Mouse (Mus musculus) kidney, postnatal 0 days (tissue): Measurements from ENCODE around the gene Copz1. TPM values are rescaled to one million over a fixed set of nuclear protein-coding genes. Genes with fewer than 3 reads are reported as not detected.

Source experiments
- ATAC-seq: fragments of 200-750 bp; cut with Nextera tagmentation; replicated peaks from 2 replicates; pipeline ENCODE4 v1.8.0; 2017; ENCODE audit warnings: low read depth, moderate number of reproducible peaks, moderate TSS enrichment, moderate library complexity; ENCODE audit not compliant: low FRiP score
- DNase-seq: peaks from one replicate; pipeline ENCODE4 v3.0.0-alpha.2; 2016; ENCODE audit warnings: low spot score
- H3K27ac ChIP-seq: fragments of 300-500 bp; sonication (generic); 2 replicates; pipeline ENCODE4 v1.5.1; 2014; ENCODE audit warnings: mild to moderate bottlenecking
- H3K27me3 ChIP-seq: fragments of 300-500 bp; sonication (generic); 2 replicates; pipeline ENCODE4 v1.6.1; 2014; ENCODE audit warnings: low read length, mixed read lengths; ENCODE audit not compliant: insufficient read depth
- H3K36me3 ChIP-seq: fragments of 300-500 bp; sonication (generic); 2 replicates; pipeline ENCODE4 v1.6.1; 2014; ENCODE audit warnings: low read length, mixed read lengths; ENCODE audit not compliant: insufficient read depth
- H3K4me1 ChIP-seq: fragments of 300-500 bp; sonication (generic); replicated peaks from 2 replicates; pipeline ENCODE4 v1.6.1; 2014; ENCODE audit warnings: antibody characterized with exemption, low read length, mixed read lengths; ENCODE audit not compliant: insufficient read depth
- H3K4me2 ChIP-seq: fragments of 300-500 bp; sonication (generic); 2 replicates; pipeline ENCODE4 v1.6.1; 2014; ENCODE audit warnings: mild to moderate bottlenecking, low read length, moderate library complexity, mixed read lengths
- H3K4me3 ChIP-seq: fragments of 300-500 bp; sonication (generic); replicated peaks from 2 replicates; pipeline ENCODE4 v1.5.1; 2014; ENCODE audit warnings: low read depth, low read length
- H3K9ac ChIP-seq: fragments of 300-500 bp; sonication (generic); 2 replicates; pipeline ENCODE4 v1.6.1; 2014; ENCODE audit warnings: low read depth, low read length
- H3K9me3 ChIP-seq: fragments of 300-500 bp; sonication (generic); replicated peaks from 2 replicates; pipeline ENCODE4 v1.6.1; 2016; ENCODE audit warnings: low read length, inconsistent platforms, mixed read lengths
- CTCF ChIP-seq: IDR thresholded peaks from 2 replicates; pipeline ENCODE4 v1.5.1; 2016; ENCODE audit warnings: antibody characterized with exemption, low read depth, mild to moderate bottlenecking, moderate library complexity
- WGBS: fragments of 180-500 bp; shearing (Covaris S2); extraction: QIAGEN DNeasy Blood & Tissue Kit; methylation state at CpG from one replicate; pipeline ENCODE4 v1.1.7; 2014; 5-methylcytosine and 5-hydroxymethylcytosine counted together
- polyA plus RNA-seq: library from polyadenylated mRNA; unstranded; fragments of >200 nt; fragmentation: Nextera tagmentation; extraction: Ambion mirVana; gene quantifications from 2 replicates; pipeline ENCODE4 v1.2.1, GENCODE M21; 2015

Copz1 gene
- polyA plus RNA-seq, 1 experiment from 2014 or later, result 237 TPM

DNA sequence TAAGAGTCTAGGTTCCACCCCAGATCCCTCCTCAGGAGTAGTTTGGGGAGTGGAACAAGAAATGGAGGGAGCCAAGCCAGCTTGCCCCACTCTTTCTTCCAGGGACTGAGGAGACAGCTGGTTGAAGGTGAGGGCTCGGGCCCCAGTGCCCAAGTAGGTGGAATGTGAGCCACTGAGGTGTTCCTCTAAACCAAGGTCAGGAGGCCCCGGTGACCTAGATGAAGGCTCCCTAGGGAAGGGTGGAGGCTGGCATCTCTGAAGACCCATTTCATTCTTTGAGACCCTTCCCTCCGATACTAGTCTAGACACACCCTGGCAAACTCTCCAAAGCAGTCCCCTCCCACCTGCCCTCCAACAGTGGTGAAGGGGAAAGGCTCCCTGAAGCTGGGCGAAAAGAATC, 49.9 kb downstream of the Copz1 start:
- 52% methylated on average over 4 of the region's 4 CpGs for WGBS
- no peak for TF ChIP-seq CTCF
- peaks cover 8% of the 10 kb centered on the region; the same call in 1 of the 2 replicates for H3K4me1 ChIP-seq

DNA sequence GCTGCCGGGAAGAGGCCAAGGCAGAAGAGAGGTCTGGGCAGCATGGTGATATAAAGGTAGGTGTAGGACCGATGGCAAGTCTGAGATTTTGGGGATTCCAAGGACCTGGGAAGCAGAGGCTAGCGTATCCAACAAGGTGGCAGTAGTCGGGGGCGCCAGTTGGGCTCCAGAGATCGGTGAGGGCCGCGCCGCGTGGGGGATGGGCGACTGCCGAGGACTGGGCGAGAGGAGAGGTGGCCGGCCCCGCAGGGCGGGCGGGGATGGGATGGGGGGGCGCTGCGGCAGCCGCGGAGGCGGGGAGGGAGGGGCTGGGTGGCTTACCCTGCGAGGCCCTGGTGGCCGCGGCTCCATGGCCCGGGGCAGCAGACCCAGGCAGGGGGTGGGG, 50.5 kb downstream of the Copz1 start:
- TF ChIP-seq CTCF, result no peak; the same call in 1 of the 2 replicates
- H3K27me3 ChIP-seq, result no peaks in the 10 kb centered on the region
- peaks cover 8% of the 10 kb centered on the region; the same call in 1 of the 2 replicates for H3K4me1 ChIP-seq
- no peak for DNase-seq
- no peaks in the 10 kb centered on the region for H3K9me3 ChIP-seq
- ATAC-seq, result peak; percentile 45
- H3K27ac ChIP-seq, result peak overlapping the region; percentile 69
- peak overlapping the region; percentile 75 for H3K4me3 ChIP-seq
- peak overlapping the region; percentile 69 for H3K4me2 ChIP-seq
- under 1% methylated on average over 24 of the region's 26 CpGs for WGBS
- H3K9ac ChIP-seq, result peak overlapping the region; percentile 86
- H3K36me3 ChIP-seq, result no peaks in the 10 kb centered on the region

More for the DNA sequence above, 49.9 kb downstream of the Copz1 start:
- peak overlapping the region; percentile 75 for H3K4me3 ChIP-seq
- H3K27ac ChIP-seq, result no peak overlapping the region
- H3K27me3 ChIP-seq, result no peaks in the 10 kb centered on the region
- DNase-seq, result no peak
- peaks cover 6% of the 10 kb centered on the region; the same call in 1 of the 2 replicates for H3K36me3 ChIP-seq
- no peak for ATAC-seq
- H3K4me2 ChIP-seq, result peak overlapping the region; percentile 69
- peak overlapping the region; percentile 86 for H3K9ac ChIP-seq
- no peaks in the 10 kb centered on the region for H3K9me3 ChIP-seq

DNA sequence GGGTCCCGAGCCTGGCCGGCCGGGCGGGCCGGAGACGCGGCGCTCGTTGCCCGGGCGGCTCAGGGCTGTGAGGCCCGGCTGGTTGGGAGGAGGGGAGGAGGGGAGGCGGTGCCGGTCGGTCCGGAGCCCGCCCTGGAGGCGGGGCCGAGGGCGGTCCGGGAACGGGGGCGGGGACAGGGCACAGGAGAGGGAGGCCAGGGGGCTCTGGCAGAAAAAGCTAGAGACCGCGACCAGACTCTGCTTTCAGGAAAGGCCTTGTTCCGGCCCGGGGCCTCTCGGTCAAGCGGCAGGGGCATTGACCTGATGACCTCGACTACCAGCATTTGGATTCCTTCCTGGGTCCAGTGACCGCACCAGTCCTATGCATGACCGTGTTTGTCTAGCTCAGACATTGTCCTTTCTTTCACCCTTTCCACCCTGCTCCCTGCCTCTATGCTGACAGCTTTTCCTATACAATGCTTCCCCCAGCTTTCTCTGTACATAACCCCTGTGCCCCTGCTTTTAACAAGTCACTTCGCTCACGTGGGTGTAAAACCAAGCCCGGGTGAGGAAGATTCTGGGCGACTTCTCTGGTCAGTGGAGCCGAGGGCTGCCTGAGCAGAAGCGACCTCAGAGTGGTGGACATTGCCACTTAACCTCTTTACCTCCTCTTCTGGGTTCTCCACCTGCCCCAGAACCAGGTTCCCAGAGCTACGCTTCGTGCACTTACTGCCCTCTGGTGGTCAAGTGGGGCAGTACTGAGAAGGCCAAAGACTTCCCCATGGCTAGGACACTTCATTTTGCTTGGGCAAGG, 51.1 kb downstream of the Copz1 start:
- DNase-seq (peak; percentile 92), ATAC-seq (peak; percentile 94)
- TF ChIP-seq CTCF, result peak; percentile 98
- peaks cover 8% of the 10 kb centered on the region; the same call in 1 of the 2 replicates for H3K4me1 ChIP-seq
- peak overlapping the region; percentile 69 for H3K4me2 ChIP-seq
- peak overlapping the region; percentile 75 for H3K4me3 ChIP-seq
- H3K9me3 ChIP-seq, result no peaks in the 10 kb centered on the region
- under 1% methylated on average over 39 of the region's 40 CpGs for WGBS
- no peaks in the 10 kb centered on the region for H3K36me3 ChIP-seq
- H3K27me3 ChIP-seq, result no peaks in the 10 kb centered on the region
- H3K27ac ChIP-seq, result peak overlapping the region; percentile 69
- H3K9ac ChIP-seq, result peak overlapping the region; percentile 86

DNA sequence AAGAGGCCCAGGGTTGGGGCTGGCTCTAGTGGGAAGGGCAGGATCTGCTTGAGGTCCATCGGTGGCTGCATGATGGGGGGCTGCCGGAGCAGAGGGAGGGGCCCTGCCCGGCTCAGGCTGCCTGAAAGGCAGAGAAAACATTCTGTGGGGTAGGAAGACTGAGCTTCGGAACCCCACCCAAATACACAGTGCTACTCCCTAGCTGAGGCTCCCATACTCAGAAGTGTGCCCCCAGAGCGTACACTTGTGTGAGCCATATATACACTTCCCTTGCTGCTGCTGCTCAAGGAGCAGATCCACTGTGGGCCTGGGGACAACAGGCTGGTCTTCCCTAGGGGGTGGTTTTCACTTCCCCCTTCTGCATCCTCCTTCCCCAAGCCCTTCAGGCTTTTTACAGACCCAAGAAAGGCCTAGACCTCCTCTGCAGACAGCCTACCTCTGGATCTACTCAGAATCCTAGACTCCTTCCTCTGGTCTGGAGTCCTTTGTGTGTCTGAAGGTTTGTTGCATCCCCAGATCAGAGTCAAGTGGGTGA, 60.6 kb downstream of the Copz1 start:
- Histone ChIP-seq H3K27me3 (no peaks in the 10 kb centered on the region; the same call in 1 of the 2 replicates), H3K4me3 (no peak overlapping the region), H3K4me2 (no peak overlapping the region), H3K36me3 (no peaks in the 10 kb centered on the region), H3K9me3 (no peaks in the 10 kb centered on the region), H3K27ac (no peak overlapping the region), H3K9ac (no peak overlapping the region), H3K4me1 (peaks cover 8% of the 10 kb centered on the region; the same call in 1 of the 2 replicates)
- DNase-seq (no peak), ATAC-seq (no peak)
- 72% methylated on average over 5 of the region's 5 CpGs for WGBS
- no peak for TF ChIP-seq CTCF

DNA sequence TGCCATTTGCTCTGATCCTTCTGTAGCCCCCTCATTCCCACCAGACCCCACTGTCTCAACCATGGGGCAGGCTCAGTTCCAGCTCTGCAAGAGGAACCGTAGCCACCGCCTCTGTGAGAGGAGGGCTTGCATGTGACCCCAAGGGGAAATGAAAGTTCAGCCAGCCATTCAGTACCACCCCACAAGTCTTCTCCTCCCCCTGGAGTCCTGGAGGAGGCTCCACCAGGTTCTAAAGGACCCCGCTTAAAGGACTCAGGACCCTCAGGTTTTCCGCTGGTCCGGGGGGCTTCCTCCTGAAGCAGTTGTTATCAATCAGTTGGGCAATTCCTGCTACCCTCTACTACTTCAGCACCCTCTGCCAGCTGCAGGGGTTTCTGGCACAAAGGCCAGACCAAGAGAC, 61.2 kb downstream of the Copz1 start:
- DNase-seq (no peak), ATAC-seq (0 out of 2 replicates have a peak, but pooled peaks have one; percentile 17)
- H3K36me3 ChIP-seq, result no peaks in the 10 kb centered on the region
- no peak overlapping the region for H3K9ac ChIP-seq
- no peaks in the 10 kb centered on the region for H3K9me3 ChIP-seq
- WGBS, result 38% methylated on average over 5 of the region's 5 CpGs
- no peak overlapping the region for H3K4me3 ChIP-seq
- no peak for TF ChIP-seq CTCF
- H3K27me3 ChIP-seq, result peaks cover 1% of the 10 kb centered on the region
- no peak overlapping the region for H3K4me2 ChIP-seq
- H3K27ac ChIP-seq, result no peak overlapping the region
- peaks cover 8% of the 10 kb centered on the region; the same call in 1 of the 2 replicates for H3K4me1 ChIP-seq

DNA sequence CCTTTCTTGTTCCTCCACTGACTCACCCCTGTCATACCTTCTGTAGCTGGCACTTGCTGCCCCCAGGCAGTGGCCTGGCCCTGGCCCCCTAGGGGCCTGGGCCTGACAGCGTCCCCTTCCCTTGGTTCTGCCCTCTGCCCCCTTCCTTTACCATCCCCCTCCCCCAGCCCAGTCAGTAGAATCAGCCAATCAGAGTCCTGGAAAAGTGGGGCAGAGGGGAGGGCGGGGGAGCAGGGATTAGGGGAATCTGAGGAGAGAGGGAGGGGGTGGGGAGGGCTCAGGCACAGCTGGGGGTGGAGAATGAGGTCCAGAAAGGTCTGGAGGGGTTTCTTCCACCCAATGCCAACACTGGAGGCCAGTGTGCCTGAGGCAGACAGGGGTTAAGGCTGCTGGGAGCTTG, 61.7 kb downstream of the Copz1 start:
- DNase-seq, result no peak

More for the DNA sequence above, 61.7 kb downstream of the Copz1 start:
- Histone ChIP-seq H3K27ac (no peak overlapping the region), H3K27me3 (peaks cover 6% of the 10 kb centered on the region), H3K4me3 (no peak overlapping the region), H3K9ac (no peak overlapping the region), H3K9me3 (no peaks in the 10 kb centered on the region), H3K36me3 (no peaks in the 10 kb centered on the region), H3K4me1 (peaks cover 9% of the 10 kb centered on the region; the same call in 1 of the 2 replicates), H3K4me2 (no peak overlapping the region)
- ATAC-seq, result 0 out of 2 replicates have a peak, but pooled peaks have one; percentile 40
- TF ChIP-seq CTCF, result no peak
- WGBS, result 27% methylated on average over 2 of the region's 2 CpGs
